Mouse (Mus musculus) layer of hippocampus, adult 11-12 months (tissue): ENCODE data around the gene Drg1.

Source experiments
- DNase-seq: peaks from one replicate; pipeline ENCODE4 v3.0.0; 2022; ENCODE audit warnings: low spot score

Gene Drg1

DNA sequence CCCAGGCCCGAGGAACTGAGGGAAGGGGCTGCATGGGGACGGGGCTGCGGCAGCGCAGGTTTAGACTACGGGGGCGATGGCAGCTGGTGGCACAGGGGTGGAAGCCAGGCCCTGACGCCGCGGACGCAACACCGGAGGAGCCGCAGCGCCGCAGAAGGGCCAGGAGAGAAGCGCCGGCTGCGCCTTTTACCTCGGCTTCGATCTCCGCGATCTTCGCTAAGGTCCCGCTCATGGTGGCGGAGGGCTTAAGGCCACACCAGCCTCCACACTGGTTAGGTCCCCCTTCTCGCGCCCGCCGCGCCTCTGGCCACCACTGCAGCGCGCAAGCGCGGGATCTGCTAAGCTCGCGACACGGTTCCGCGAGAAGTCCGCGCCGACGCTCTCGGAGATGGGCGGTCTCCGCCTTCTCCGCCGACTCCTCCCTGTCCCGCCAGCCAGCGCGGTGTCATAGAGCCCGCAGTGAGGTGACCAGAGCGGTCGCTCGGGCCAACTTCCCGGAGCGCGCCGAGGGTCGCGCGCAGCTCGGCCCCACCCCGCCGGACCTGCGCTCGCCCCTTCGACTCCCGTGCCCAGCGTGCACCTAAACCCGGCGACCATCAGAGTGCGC lies at the start of gene Drg1:
Gene Drg1, minus strand, starts transcription at position 337 of the 607 bp plus-strand sequence.
- DNase-seq: peak; percentile 92

GRCm38 (mm10) chr11:3314148-3314547 lies 47.9 kb upstream of the Drg1 start:
- peak; percentile 79 for DNase-seq

GRCm38 (mm10) chr11:3313294-3313693 lies 47.1 kb upstream of the Drg1 start:
- DNase-seq: no peak

GRCm38 (mm10) chr11:3311586-3312347 lies 45.6 kb upstream of the Drg1 start:
- DNase-seq: no peak

GRCm38 (mm10) chr11:3310789-3311585 lies 44.8 kb upstream of the Drg1 start:
- no peak for DNase-seq

DNA sequence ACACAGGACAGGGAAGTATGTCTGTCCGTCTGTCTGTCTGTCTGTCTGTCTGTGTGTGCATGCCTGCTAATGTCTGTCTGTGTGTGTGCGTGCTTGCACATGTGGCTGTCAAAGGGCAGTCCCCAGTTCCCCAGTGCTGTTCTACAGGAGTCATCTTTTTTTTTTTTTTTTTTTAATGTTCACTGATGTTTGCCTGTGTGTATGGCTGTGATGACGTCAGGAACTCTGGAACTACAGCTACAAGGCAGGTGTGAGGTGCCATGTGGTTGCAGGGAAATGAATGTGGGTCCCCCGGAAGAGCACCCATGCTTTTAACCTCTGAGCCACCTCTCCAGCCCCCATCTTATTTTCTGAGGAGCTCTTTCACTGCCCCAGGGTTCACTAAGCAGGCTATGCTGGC lies 43.7 kb upstream of the Drg1 start:
- no peak for DNase-seq

- DNase-seq: no peak
These were observed 41.7 kb upstream of the Drg1 start for GRCm38 (mm10) chr11:3307875-3308274.

DNA sequence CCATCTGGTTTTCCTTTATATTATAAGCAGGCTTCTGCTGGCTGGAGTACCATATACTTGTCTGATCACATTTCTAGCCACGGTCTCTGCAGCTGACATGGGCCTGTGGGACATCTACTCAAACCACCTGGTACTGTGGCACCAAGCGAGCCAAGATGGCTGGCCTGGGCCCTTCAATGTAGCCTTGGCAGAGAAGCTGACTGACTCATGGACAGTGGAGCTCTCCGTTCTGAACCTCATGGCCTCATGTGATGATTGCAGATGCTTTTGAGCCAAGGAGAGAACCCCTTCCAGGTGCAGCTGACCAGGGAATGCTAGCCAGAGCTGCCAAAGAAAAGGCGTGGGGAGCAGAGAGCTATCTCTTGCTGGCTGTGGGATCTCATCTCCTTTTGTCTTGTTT lies 39.6 kb upstream of the Drg1 start:
- no peak for DNase-seq

- DNase-seq: no peak
These were observed 36.6 kb upstream of the Drg1 start for GRCm38 (mm10) chr11:3302792-3303191.

- no peak for DNase-seq
These were observed 36.2 kb upstream of the Drg1 start for GRCm38 (mm10) chr11:3302385-3302784.

DNA sequence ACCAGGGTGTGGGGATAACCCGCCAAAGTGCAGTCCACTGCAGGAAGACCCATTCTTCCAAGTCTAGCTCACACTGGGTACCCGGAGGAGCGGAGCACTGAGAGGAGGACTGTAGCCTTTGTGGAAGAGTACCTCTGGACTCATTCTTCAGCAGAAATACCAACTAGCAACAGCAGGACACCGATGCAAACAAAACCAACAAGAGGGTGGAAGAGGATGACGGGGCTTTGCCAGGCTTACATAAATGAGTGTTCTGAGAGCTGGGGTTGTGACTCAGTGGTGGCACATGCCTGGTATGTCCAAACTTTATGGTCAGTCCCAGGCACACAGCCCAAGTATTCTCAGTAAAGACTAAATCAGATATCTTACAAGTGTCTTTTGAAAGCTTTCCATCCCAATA lies 34.9 kb upstream of the Drg1 start:
- no peak for DNase-seq

- DNase-seq: no peak
These were observed 32.6 kb upstream of the Drg1 start for GRCm38 (mm10) chr11:3298813-3299185.

DNA sequence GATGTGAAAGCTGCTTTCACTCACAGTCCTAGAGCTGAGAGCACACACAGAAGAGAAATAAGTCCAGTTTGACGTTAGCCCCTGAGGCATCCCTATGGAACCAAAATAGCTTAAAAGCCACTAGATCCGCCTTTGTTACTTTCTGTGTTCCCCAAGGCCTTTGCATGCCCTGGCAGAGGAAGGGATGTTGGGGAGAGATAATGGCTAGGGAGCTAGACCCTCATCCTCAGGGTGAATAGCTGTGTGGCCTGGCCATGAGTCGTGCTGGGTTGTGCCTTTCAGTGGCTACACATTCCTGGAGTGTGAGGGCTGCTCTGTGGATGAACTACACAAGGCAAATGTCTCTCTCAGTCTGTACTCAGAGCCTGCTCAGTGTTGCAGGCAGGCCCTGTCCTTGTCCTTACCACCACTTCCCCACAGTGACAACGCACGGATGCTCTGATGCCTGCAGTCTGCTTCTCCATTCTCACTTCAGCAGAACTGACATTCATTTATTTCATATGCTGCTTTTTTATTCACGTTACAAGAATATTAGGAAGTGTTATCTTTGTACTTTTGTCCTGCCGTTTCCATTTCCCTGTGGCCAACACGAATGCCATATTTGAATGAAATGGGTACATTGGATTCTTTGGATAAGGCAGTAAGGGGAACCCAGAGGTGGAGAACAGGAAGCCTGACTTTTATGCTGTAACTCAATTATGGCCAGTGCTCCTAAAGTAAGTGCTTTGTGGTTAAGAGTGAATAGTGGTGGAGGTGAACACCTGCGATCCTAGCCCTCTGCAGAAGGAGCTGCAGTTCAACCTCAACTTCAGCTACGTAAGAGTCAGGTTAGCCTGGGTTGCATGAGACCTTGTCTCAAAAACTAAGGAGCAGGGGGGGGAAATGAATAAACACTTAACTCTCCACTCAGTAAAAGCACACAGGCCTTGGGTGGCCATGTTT lies 31.9 kb upstream of the Drg1 start:
- no peak for DNase-seq

GRCm38 (mm10) chr11:3296056-3296455 lies 29.8 kb upstream of the Drg1 start:
- no peak for DNase-seq

DNA sequence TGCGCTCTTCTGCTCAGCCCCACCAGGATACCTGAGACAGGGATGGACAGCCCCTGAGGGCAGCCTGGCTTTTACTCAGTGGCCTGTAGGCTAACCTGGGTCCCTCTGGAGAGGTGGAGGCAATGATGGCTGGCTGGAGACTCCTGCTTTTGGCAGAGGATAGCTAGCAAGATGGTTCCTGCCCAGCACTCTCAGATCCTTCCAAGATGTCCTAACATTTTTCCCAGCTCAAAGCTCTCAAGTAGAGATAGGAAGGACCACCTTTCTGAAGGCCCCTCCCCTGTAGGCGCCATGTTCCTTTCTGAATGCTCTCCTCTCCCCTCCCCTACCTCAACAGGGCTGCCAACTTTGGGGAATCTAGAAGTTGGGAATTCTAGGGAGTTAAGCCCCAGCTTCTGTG lies 28.4 kb upstream of the Drg1 start:
- DNase-seq: no peak

DNA sequence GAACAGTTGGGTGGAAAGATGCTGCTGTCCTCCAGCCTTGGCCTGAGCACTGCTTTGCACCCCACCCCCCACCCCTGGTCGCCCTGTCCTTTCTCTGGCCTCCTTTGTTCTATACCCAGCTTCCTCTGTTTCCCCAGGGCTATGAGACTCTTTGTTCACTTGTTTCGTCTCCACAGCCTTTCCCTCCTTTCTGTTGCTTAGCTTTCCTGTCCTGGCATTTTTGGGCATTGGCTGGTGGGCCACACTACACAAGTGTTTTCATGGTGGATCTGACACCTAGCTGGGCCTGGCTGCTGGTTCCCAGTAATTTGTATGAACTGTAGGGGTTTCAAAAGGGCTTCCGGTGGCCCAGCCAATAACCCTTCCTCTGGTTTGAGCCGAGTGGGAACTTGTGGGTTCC lies 27.1 kb upstream of the Drg1 start:
- DNase-seq: no peak

GRCm38 (mm10) chr11:3292711-3293249 lies 26.6 kb upstream of the Drg1 start:
- no peak for DNase-seq

DNA sequence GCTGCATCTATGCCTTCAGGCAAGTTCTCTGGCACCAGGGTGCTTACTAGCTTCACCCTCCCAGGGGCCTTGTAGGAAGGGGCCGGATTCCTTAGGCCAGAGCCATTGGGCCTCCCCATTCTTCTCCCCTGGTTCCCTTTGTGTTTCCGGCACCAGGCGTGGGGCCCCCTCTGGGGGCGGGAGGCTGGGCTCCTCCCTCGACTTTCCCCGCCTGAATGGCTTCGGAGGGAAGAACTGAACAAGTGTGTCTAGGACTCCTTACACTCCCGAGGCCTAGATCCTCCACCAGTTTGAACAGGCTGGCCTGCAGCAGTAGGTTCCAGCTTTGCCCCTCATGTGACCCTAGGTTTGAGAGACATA lies 25.8 kb upstream of the Drg1 start:
- peak; percentile 42 for DNase-seq

DNA sequence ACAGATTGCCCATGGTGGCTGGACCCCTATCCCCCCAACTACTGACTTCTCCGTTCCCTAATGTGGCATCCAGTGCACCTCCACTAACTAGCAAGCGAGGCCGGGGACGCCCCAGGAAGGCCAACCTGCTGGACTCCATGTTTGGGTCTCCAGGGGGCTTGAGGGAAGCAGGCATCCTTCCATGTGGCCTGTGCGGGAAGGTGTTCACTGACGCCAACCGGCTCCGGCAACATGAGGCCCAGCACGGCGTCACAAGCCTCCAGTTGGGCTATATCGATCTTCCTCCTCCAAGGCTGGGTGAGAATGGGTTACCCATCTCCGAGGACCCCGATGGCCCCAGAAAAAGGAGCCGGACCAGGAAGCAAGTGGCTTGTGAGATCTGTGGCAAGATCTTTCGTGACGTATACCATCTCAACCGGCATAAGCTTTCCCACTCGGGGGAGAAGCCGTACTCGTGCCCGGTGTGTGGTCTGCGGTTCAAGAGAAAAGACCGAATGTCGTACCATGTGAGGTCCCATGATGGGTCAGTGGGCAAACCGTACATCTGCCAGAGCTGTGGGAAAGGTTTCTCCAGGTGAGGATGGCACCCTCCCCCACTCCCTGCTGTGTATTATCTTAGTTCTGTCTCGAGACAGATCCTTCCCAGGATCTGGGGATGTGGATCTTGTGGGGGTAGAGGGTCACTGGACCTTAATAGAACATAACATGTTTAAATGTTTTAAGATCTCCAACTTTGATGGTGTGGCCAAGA lies 25.3 kb upstream of the Drg1 start:
- no peak for DNase-seq

DNA sequence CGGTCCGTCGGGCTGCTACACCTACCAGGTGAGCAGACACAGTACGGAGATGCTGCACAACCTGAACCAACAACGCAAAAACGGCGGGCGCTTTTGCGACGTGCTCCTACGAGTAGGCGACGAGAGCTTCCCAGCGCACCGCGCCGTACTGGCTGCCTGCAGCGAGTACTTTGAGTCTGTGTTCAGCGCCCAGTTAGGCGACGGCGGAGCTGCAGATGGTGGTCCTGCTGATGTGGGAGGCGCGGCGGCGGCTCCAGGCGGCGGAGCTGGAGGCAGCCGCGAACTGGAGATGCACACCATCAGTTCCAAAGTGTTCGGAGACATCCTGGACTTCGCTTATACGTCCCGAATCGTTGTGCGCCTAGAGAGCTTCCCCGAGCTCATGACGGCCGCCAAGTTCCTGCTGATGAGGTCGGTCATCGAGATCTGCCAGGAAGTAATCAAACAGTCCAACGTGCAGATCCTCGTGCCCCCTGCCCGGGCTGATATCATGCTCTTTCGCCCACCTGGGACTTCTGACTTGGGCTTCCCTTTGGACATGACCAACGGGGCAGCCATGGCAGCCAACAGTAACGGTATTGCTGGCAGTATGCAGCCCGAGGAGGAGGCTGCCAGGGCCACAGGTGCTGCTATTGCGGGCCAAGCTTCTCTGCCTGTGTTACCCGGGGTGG lies 24.6 kb upstream of the Drg1 start:
- peak; percentile 71 for DNase-seq
